In the genomic region with DNA sequence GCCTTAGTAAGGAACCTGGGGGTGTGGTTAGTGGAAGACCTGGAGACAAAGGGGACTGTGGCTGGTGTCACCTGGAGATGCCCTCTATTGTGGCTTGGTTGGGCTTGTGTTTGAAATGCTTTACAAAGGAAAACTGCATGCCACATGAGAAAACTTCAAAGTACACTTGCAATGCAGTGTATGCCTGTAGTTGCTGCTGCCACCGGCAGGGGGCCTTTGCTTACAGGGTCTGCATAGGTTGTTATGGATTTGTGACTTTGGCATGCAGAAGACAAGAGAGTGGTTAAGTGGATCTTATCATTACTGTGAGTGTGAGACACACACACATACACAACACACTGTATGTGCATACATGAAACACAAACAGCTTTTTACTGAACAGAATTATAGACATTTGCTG, we compare ENCODE assay signal across 12 mouse cellular contexts.
DNase-seq lines count a peak whose midpoint lies in the region; ATAC-seq and TF ChIP-seq lines count a peak whose summit lies in the region.
"Had no signal": no experiment of that assay in that cellular context is flagged by ENCODE, and none has a peak within 500 bp of the region (broad histone marks: within the 10 kb centered on the region; RNA-seq: fewer than 3 reads in every experiment).

No protein-coding gene starts in this region.

- H3K36me3 ChIP-seq in kidney, postnatal 0 days (ENCODE audit: insufficient read depth, low read length) = no peaks in the 10 kb centered on the region
- no peaks in the 10 kb centered on the region for H3K36me3 ChIP-seq in thymus, adult 2 months (ENCODE audit: control insufficient read depth, insufficient read depth, low read length)
- H3K36me3 ChIP-seq: forebrain, embryonic 12.5 days; hindbrain, embryonic 15.5 days; liver, embryonic 13.5 days had no signal

- TF ChIP-seq POLR2A in thymus, adult 2 months (IDR thresholded peaks at IDR 0.05; ENCODE audit: control insufficient read depth, extremely low read depth, insufficient read depth, low read length, poor library complexity) = no peak

- H3K4me3 ChIP-seq in kidney, postnatal 0 days (replicated peaks; ENCODE audit: low read depth, low read length) = no peak overlapping the region
- no peak overlapping the region for H3K4me3 ChIP-seq in thymus, adult 2 months (ENCODE audit: control insufficient read depth, insufficient read depth, low read length)
- H3K4me3 ChIP-seq: forebrain, embryonic 12.5 days; hindbrain, embryonic 15.5 days; liver, embryonic 13.5 days had no signal

- H3K9ac ChIP-seq in kidney, postnatal 0 days (ENCODE audit: low read depth, low read length) = no peak overlapping the region
- H3K9ac ChIP-seq: forebrain, embryonic 12.5 days; hindbrain, embryonic 15.5 days; liver, embryonic 13.5 days had no signal

- H3K4me1 ChIP-seq in kidney, postnatal 0 days (replicated peaks; ENCODE audit: insufficient read depth, low read length) = no peaks in the 10 kb centered on the region
- no peaks in the 10 kb centered on the region for H3K4me1 ChIP-seq in thymus, adult 2 months (replicated peaks; ENCODE audit: control insufficient read depth, insufficient read depth, low read length)
- H3K4me1 ChIP-seq: forebrain, embryonic 12.5 days; hindbrain, embryonic 15.5 days; liver, embryonic 13.5 days had no signal

- H3K27me3 ChIP-seq in kidney, postnatal 0 days (ENCODE audit: insufficient read depth, low read length) = no peaks in the 10 kb centered on the region
- H3K27me3 ChIP-seq in thymus, adult 2 months (ENCODE audit: control insufficient read depth, insufficient read depth, low read length) = no peaks in the 10 kb centered on the region
- H3K27me3 ChIP-seq: forebrain, embryonic 12.5 days; hindbrain, embryonic 15.5 days; liver, embryonic 13.5 days had no signal

- no peak overlapping the region for H3K27ac ChIP-seq in kidney, postnatal 0 days
- no peak overlapping the region for H3K27ac ChIP-seq in thymus, adult 2 months (ENCODE audit: control insufficient read depth, insufficient read depth, low read length)
- H3K27ac ChIP-seq: forebrain, embryonic 12.5 days; hindbrain, embryonic 15.5 days; liver, embryonic 13.5 days had no signal

- no peak for ATAC-seq in kidney, postnatal 0 days (replicated peaks; ENCODE audit: low FRiP score, low read depth)
- ATAC-seq in common myeloid progenitor, adult 5-6 weeks (replicated peaks; ENCODE audit: low read depth, poor library complexity, severe bottlenecking) = 0 out of 2 replicates have a peak, but pooled peaks have one; percentile 22

- 41% methylated on average over 1 of the region's 1 CpGs for WGBS in kidney, postnatal 0 days
- 14% methylated on average over 1 of the region's 1 CpGs for WGBS in thymus, adult 2 months

- H3K9me3 ChIP-seq in kidney, postnatal 0 days (replicated peaks; ENCODE audit: low read length) = no peaks in the 10 kb centered on the region
- H3K9me3 ChIP-seq: forebrain, embryonic 12.5 days; hindbrain, embryonic 15.5 days; liver, embryonic 13.5 days had no signal

- TF ChIP-seq CTCF in kidney, postnatal 0 days (IDR thresholded peaks at IDR 0.05; ENCODE audit: low read depth) = peak; percentile 41; the same call in 1 of the 2 replicates
- TF ChIP-seq CTCF in thymus, adult 2 months (IDR thresholded peaks at IDR 0.05; ENCODE audit: borderline replicate concordance, control insufficient read depth, extremely low read depth, insufficient read depth, low read length, poor library complexity) = no peak

- no peak for DNase-seq in kidney, postnatal 0 days (ENCODE audit: low spot score)
- DNase-seq in kidney, postnatal 10 days = no peak
- peak; percentile 23 for DNase-seq in thymus, adult 2 months
- DNase-seq in thymus, adult 18-20 months = no peak
- DNase-seq in urinary bladder, postnatal 14 days (ENCODE audit: low spot score) = no peak
- no peak for DNase-seq in heart, postnatal 25 days (ENCODE audit: low spot score)
- DNase-seq: gastrocnemius, postnatal 10 days; kidney, postnatal 14 days; liver, embryonic 13.5 days had no signal

- intact Hi-C loops in heart, postnatal 25 days (cut with DNase I) = no loop called here

- H3K4me2 ChIP-seq in kidney, postnatal 0 days (ENCODE audit: low read length) = no peak overlapping the region
- H3K4me2 ChIP-seq: forebrain, embryonic 12.5 days; hindbrain, embryonic 15.5 days; liver, embryonic 13.5 days had no signal
